Mouse (Mus musculus) embryonic facial prominence, embryonic 14.5 days (tissue): ENCODE data around the gene Ephb2. TPM values are rescaled to one million over a fixed set of nuclear protein-coding genes. Genes with fewer than 3 reads are reported as not detected.

Experiments
- ATAC-seq: fragments of 200-750 bp; cut with Nextera tagmentation; 2 replicates; pipeline ENCODE4 v1.8.0; 2017; ENCODE audit warnings: low read depth, moderate number of reproducible peaks, moderate TSS enrichment
- DNase-seq: peaks from one replicate; pipeline ENCODE4 v3.0.0-alpha.2; 2015; ENCODE audit warnings: low spot score
- H3K27ac ChIP-seq: fragments of 300-500 bp; sonication (generic); replicated peaks from 2 replicates; pipeline ENCODE4 v1.5.1; 2014; ENCODE audit warnings: low read depth, mild to moderate bottlenecking, low read length, moderate library complexity
- H3K27me3 ChIP-seq: fragments of 300-500 bp; sonication (generic); replicated peaks from 2 replicates; pipeline ENCODE4 v1.6.1; 2014; ENCODE audit warnings: low read length; ENCODE audit not compliant: control insufficient read depth, insufficient read depth
- H3K36me3 ChIP-seq: fragments of 300-500 bp; sonication (generic); 2 replicates; pipeline ENCODE4 v1.6.1; 2014; ENCODE audit warnings: low read length, mixed read lengths; ENCODE audit not compliant: control insufficient read depth, insufficient read depth
- H3K4me1 ChIP-seq: fragments of 300-500 bp; sonication (generic); 2 replicates; pipeline ENCODE4 v1.6.1; 2014; ENCODE audit warnings: antibody characterized with exemption, low read length; ENCODE audit not compliant: control insufficient read depth, insufficient read depth
- H3K4me2 ChIP-seq: fragments of 300-500 bp; sonication (generic); 2 replicates; pipeline ENCODE4 v1.6.1; 2014; ENCODE audit warnings: low read depth, mild to moderate bottlenecking, low read length, moderate library complexity, mixed read lengths
- H3K4me3 ChIP-seq: fragments of 300-500 bp; sonication (generic); 2 replicates; pipeline ENCODE4 v1.5.1; 2014; ENCODE audit warnings: low read depth, mild to moderate bottlenecking, low read length
- H3K9ac ChIP-seq: fragments of 300-500 bp; sonication (generic); 2 replicates; pipeline ENCODE4 v1.6.1; 2014; ENCODE audit warnings: low read depth, mild to moderate bottlenecking, low read length, moderate library complexity, mixed read lengths
- H3K9me3 ChIP-seq: fragments of 300-500 bp; sonication (generic); 2 replicates; pipeline ENCODE4 v1.6.1; 2016; ENCODE audit warnings: low read length; ENCODE audit not compliant: control insufficient read depth
- WGBS: fragments of 180-500 bp; shearing (Covaris S2); extraction: QIAGEN DNeasy Blood & Tissue Kit; methylation state at CpG from one replicate; pipeline ENCODE4 v1.1.7; 2014; 5-methylcytosine and 5-hydroxymethylcytosine counted together
- polyA plus RNA-seq: library from polyadenylated mRNA; unstranded; fragments of >200 nt; fragmentation: Nextera tagmentation; extraction: Ambion mirVana; gene quantifications from 2 replicates; pipeline ENCODE4 v1.2.1, GENCODE M21; 2014

Gene Ephb2
- polyA plus RNA-seq, 1 experiment from 2014 or later: 14.9 TPM

DNA sequence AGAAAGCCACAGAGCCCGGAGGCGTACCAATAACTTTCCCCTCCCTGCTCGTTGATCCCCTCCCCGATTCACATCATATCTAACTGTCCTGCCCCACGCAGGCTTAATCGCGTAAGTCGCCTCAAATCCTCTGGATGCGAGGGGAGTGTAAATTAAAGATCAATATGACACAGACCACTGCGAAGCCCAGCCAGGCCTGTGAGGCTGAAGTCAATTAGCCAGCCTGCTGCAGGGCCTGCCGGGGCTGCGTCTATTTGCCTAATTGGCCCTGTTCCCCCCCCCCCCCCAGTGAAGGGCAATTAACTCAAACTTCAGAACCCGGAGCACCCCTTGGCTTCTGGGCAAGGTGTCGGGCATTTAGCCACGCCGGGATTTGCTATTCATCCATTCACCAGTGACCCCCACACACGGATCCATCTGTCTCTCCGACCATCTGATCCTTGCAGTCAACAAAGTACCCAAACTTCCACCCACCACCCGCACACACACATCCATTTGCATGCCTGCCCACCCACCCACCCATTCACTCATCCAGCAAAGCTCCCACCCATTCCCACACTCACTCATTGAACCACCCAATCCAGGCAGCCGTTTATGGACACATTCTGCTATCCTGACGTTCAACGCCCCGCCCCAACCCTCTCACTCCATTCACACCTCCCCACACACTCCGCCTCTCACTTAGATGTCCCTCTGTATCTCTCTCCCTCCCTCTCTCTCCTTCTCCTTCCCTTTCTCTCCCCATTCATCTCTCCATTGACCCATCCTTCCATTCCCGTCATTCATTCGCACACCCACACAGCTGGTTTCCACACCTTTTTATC, 49.1 kb downstream of the Ephb2 start:
- WGBS: 47% methylated on average over 24 of the region's 26 CpGs
- Histone ChIP-seq H3K4me3 (no peak overlapping the region), H3K9ac (no peak overlapping the region), H3K4me2 (no peak overlapping the region), H3K36me3 (no peaks in the 10 kb centered on the region), H3K9me3 (no peaks in the 10 kb centered on the region), H3K27me3 (no peaks in the 10 kb centered on the region), H3K4me1 (peaks cover 34% of the 10 kb centered on the region), H3K27ac (no peak overlapping the region)
- DNase-seq (no peak), ATAC-seq (no peak)

DNA sequence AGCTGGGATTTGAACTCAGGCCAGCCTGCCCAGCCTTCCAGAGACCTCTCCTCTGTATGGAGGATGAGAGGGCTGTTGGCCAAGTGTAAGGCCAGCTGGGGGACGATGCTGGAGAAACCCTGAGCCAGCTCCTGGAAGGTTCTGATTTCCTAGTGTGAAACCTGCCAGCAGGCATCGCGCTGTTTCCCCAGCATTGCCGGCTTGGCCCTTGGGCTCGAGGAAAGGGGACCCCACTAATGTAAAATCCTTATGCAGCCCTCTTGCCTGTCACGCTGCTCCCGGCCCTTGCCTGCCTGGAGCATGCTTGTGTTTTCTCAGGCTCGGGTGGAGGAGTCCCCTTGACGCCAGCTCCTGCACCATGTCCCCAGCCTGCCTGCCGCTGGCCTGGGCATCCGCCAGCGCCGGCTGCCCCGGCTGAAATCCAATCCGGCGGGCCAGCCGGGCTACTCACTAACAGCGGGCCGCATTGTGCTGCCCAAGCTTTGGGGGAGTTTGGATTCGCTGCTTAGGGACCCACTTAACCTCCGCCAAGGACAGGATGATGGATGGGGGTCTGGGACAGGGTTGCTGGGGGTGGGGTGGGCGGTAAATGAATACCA, 52.1 kb downstream of the Ephb2 start:
- peak; percentile 41; the same call in 1 of the 2 replicates for ATAC-seq
- Histone ChIP-seq H3K9ac (0 out of 2 replicates have a peak overlapping the region, but pooled peaks have one; percentile 8), H3K36me3 (no peaks in the 10 kb centered on the region), H3K4me3 (no peak overlapping the region), H3K27ac (peak overlapping the region; percentile 56), H3K4me1 (peaks cover 50% of the 10 kb centered on the region), H3K4me2 (peak overlapping the region; percentile 9; the same call in 1 of the 2 replicates), H3K27me3 (no peaks in the 10 kb centered on the region), H3K9me3 (no peaks in the 10 kb centered on the region)
- WGBS: 37% methylated on average over 20 of the region's 22 CpGs
- peak; percentile 74 for DNase-seq

DNA sequence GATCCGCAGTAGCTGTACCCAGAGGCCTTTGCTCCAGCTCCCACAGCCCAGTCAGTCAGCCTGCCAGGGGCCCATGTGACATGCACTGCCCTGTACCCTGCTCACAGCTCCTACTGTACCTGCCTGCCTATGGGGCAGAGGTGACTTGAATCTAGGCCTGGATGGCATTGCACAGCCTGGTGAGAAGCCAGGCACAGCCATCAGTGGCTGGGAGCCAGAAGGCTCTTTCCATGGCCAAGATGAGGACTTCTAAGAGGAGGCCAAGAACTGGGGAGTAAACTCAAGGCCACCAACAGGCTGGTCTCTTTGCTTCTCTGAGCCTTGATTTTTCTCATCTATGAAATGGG, 53.2 kb downstream of the Ephb2 start:
- no peak for DNase-seq
- Histone ChIP-seq H3K36me3 (no peaks in the 10 kb centered on the region), H3K9ac (no peak overlapping the region), H3K9me3 (no peaks in the 10 kb centered on the region), H3K4me3 (no peak overlapping the region), H3K4me1 (peaks cover 50% of the 10 kb centered on the region), H3K4me2 (no peak overlapping the region), H3K27me3 (no peaks in the 10 kb centered on the region), H3K27ac (peak overlapping the region; percentile 87; the same call in 1 of the 2 replicates)
- WGBS: 100% methylated on average over 1 of the region's 1 CpGs
- no peak for ATAC-seq

DNA sequence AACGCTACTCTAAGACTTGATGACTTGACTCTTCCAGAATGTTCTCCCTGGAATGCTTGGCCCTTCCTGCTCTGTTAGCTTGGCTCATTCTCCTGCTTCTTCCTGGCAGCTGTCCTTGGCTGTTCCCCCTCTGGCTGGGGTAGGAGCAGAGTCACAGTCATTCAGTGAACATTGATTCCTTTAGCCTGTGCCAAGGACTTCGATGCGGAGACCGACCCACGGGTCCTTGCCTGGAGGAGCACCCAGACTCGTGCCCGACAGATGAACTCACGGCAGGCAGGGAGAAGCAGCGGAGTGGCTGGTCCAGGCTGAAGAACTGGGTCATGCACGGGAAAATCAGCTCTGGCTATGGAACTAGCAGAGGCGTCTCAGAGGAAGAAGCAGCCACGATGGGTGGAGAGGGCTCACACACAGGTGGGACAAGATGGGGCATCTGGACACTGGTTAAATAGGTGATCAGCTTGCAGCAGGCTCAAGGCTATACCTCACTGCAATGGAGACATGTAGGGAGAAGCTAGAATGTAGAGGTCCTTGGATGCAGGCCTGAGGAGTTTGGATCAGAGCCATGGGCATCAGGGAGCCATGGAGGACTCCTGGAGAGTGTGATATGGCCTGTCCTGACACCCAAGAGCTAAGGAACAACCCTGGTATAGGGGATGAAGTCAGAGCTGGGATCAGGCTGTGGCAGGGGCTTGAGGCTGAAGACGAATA, 53.8 kb downstream of the Ephb2 start:
- no peaks in the 10 kb centered on the region for H3K9me3 ChIP-seq
- peak overlapping the region; percentile 87 for H3K27ac ChIP-seq
- H3K36me3 ChIP-seq: no peaks in the 10 kb centered on the region
- H3K4me2 ChIP-seq: no peak overlapping the region
- DNase-seq (peak; percentile 80), ATAC-seq (0 out of 2 replicates have a peak, but pooled peaks have one; percentile 16)
- no peak overlapping the region for H3K4me3 ChIP-seq
- 65% methylated on average over 13 of the region's 13 CpGs for WGBS
- no peaks in the 10 kb centered on the region for H3K27me3 ChIP-seq
- no peak overlapping the region for H3K9ac ChIP-seq
- H3K4me1 ChIP-seq: peaks cover 51% of the 10 kb centered on the region

DNA sequence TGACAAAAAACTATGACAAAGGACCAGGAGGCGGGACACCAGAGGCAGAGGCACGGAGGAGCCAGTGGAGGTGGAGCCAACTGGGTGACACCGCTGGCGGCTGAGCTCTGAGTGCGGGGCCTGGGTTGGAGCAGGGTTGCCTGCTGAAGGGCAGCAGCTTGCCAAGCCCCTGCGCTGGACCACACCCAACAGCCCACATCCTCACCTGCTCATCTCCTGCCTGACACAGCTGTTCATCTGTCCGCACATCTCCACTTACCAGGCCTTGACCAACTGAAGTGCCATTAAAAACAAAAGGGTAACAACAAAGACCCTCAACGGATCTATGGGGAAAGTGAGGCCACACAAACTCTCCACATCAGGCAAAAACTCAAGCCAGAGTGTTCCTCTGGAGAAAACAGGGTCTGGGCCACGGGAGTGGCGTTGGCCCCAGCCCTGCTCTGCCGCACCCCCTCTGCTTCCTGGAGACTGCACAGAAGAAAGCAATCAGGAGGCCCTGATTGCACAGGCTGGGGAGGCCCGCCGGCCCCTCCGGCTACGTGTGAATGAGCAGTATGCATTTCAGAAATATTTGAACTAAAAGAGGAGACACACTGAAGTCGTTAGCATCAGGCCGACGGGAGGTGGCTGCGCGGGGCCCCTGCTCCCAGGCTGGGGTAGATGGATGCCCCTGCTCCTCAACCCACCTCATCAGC, 55.4 kb downstream of the Ephb2 start:
- ATAC-seq (peak; percentile 76), DNase-seq (peak; percentile 89)
- WGBS: 29% methylated on average over 20 of the region's 20 CpGs
- Histone ChIP-seq H3K9me3 (no peaks in the 10 kb centered on the region), H3K27me3 (no peaks in the 10 kb centered on the region), H3K4me3 (no peak overlapping the region), H3K9ac (no peak overlapping the region), H3K4me2 (peak overlapping the region; percentile 21), H3K36me3 (no peaks in the 10 kb centered on the region), H3K4me1 (peaks cover 60% of the 10 kb centered on the region), H3K27ac (peak overlapping the region; percentile 87)

DNA sequence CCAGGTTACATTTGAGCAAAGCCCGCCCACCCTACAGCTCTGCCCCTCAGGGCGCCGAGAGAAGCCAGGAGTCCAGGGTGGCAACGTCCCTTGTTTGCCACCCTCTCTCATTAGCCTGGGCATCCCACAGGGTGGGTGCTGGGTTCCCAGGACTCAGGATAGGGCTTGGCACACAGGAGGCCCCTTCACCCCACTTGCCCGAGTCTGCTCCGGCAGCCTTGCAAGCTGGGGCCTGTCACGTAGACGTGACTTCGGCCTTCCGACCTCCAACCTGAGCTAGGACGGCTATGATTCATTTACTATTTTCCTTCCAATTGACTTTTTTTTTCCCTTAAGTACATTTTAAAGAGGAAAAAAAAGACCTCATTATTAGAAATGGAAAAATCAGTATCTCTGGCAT, 56.6 kb downstream of the Ephb2 start:
- WGBS: 84% methylated on average over 11 of the region's 11 CpGs
- Histone ChIP-seq H3K9me3 (no peaks in the 10 kb centered on the region), H3K4me1 (peaks cover 60% of the 10 kb centered on the region), H3K27ac (no peak overlapping the region), H3K27me3 (no peaks in the 10 kb centered on the region), H3K4me3 (no peak overlapping the region), H3K36me3 (no peaks in the 10 kb centered on the region), H3K4me2 (no peak overlapping the region), H3K9ac (no peak overlapping the region)
- DNase-seq: no peak
- no peak for ATAC-seq

DNA sequence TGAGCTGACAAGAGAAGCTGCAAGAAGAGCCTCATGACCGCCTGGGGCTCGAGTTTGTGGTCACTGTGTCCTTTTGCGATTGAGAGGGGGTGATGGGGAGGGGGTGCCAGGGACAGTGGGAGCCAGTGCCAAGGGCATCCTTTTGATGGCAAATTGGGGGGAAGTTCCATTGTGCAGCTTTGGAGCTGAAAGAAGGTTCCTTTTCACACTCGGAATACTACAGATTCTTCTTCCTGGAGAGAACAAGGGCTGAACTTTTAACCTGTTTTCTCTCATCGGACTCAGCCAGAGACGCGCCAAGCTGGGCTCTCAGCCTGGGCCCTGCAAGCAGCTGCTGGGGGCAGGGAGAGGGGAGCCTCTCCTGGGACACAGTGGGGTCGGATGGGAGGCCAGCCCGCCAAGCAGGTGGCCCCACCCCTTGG, 59.3 kb downstream of the Ephb2 start:
- ATAC-seq: no peak
- Histone ChIP-seq H3K9me3 (no peaks in the 10 kb centered on the region), H3K27me3 (no peaks in the 10 kb centered on the region), H3K4me2 (peak overlapping the region; percentile 2; the same call in 1 of the 2 replicates), H3K9ac (no peak overlapping the region), H3K4me3 (no peak overlapping the region), H3K27ac (peak overlapping the region; percentile 56; the same call in 1 of the 2 replicates), H3K4me1 (peaks cover 36% of the 10 kb centered on the region), H3K36me3 (peaks cover 2% of the 10 kb centered on the region)
- 12% methylated on average over 9 of the region's 9 CpGs for WGBS
- peak; percentile 82 for DNase-seq

DNA sequence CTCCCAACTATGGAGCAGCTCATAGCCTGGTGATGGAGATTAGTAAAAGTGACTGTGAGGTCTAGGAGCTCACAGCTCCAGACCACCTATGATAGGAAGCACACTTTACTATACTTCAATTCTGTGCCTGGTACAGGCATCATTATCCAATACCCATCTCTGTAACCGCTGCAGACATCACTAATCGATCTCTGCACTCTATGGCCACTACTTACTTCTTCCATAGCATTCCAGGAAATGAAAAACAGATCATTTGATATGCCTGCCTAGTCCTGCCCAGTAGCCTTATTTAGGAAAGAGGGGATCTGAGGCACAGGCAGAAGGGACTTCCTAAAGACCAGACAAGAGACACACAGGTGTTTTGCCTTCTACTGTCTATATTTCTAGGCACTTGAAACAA, 59.9 kb downstream of the Ephb2 start:
- WGBS: 83% methylated on average over 2 of the region's 2 CpGs
- Histone ChIP-seq H3K4me1 (peaks cover 30% of the 10 kb centered on the region), H3K4me2 (no peak overlapping the region), H3K27ac (no peak overlapping the region), H3K36me3 (peaks cover 8% of the 10 kb centered on the region), H3K9ac (no peak overlapping the region), H3K4me3 (no peak overlapping the region), H3K9me3 (no peaks in the 10 kb centered on the region), H3K27me3 (no peaks in the 10 kb centered on the region)
- DNase-seq: no peak
- ATAC-seq: no peak
